32 mouse cellular contexts compared by ENCODE assay signal in genomic region chr13:112553304-112553703, GRCm38 (mm10). TPM values are rescaled to one million over a fixed set of nuclear protein-coding genes. Genes with fewer than 3 reads are reported as not detected.
"Had no signal": no experiment of that assay in that cellular context is flagged by ENCODE, and none has a peak within 500 bp of the region (broad histone marks: within the 10 kb centered on the region; RNA-seq: fewer than 3 reads in every experiment).

No protein-coding gene starts in this region.

- H3K9ac ChIP-seq: limb, embryonic 12.5 days; limb, embryonic 13.5 days; limb, embryonic 15.5 days; liver, embryonic 12.5 days; liver, embryonic 13.5 days; liver, embryonic 14.5 days; liver, embryonic 15.5 days; liver, postnatal 0 days; lung, embryonic 14.5 days; lung, embryonic 15.5 days; midbrain, embryonic 12.5 days; midbrain, embryonic 13.5 days; midbrain, embryonic 15.5 days had no signal

- H3K4me1 ChIP-seq: limb, embryonic 10.5 days; limb, embryonic 12.5 days; limb, embryonic 13.5 days; limb, embryonic 15.5 days; liver, embryonic 12.5 days; liver, embryonic 13.5 days; liver, embryonic 15.5 days; lung, embryonic 15.5 days; megakaryocyte, embryonic 14.5 days; midbrain, embryonic 10.5 days; midbrain, embryonic 12.5 days; midbrain, embryonic 13.5 days; midbrain, embryonic 15.5 days had no signal

- H3K9me3 ChIP-seq: limb, embryonic 10.5 days; limb, embryonic 12.5 days; limb, embryonic 13.5 days; limb, embryonic 15.5 days; liver, embryonic 12.5 days; liver, embryonic 13.5 days; liver, embryonic 15.5 days; lung, embryonic 15.5 days; megakaryocyte, embryonic 14.5 days; midbrain, embryonic 10.5 days; midbrain, embryonic 12.5 days; midbrain, embryonic 13.5 days; midbrain, embryonic 15.5 days had no signal

- H3K36me3 ChIP-seq: limb, embryonic 10.5 days; limb, embryonic 12.5 days; limb, embryonic 13.5 days; limb, embryonic 15.5 days; liver, embryonic 12.5 days; liver, embryonic 13.5 days; liver, embryonic 15.5 days; lung, embryonic 15.5 days; midbrain, embryonic 10.5 days; midbrain, embryonic 12.5 days; midbrain, embryonic 13.5 days; midbrain, embryonic 15.5 days had no signal

- H3K27ac ChIP-seq: limb, embryonic 10.5 days; limb, embryonic 12.5 days; limb, embryonic 13.5 days; limb, embryonic 15.5 days; liver, embryonic 12.5 days; liver, embryonic 13.5 days; liver, embryonic 14.5 days; liver, embryonic 15.5 days; lung, embryonic 15.5 days; macrophage; midbrain, embryonic 10.5 days; midbrain, embryonic 12.5 days; midbrain, embryonic 13.5 days; midbrain, embryonic 15.5 days had no signal

- H3K27me3 ChIP-seq: limb, embryonic 12.5 days; limb, embryonic 13.5 days; limb, embryonic 15.5 days; liver, embryonic 12.5 days; liver, embryonic 13.5 days; liver, embryonic 15.5 days; lung, embryonic 15.5 days; midbrain, embryonic 12.5 days; midbrain, embryonic 13.5 days; midbrain, embryonic 15.5 days had no signal

- DNase-seq: left cerebral cortex, postnatal 4 days; liver; liver, embryonic 13.5 days; liver, postnatal 0 days; lung, adult 18-20 months; lung, adult 2 months; lung, embryonic 14.5 days; lung, postnatal 10 days; lung, postnatal 14 days; lung, postnatal 36 days; lung, postnatal 4 days; midbrain, embryonic 14.5 days had no signal

- H3K4me3 ChIP-seq: limb, embryonic 10.5 days; limb, embryonic 12.5 days; limb, embryonic 13.5 days; limb, embryonic 15.5 days; liver, embryonic 12.5 days; liver, embryonic 13.5 days; liver, embryonic 15.5 days; lung, embryonic 15.5 days; megakaryocyte, embryonic 14.5 days; midbrain, embryonic 10.5 days; midbrain, embryonic 12.5 days; midbrain, embryonic 13.5 days; midbrain, embryonic 15.5 days; myocyte had no signal

RNA-seq across cellular contexts. Expression of gene Il31ra, which starts 40.9 kb away (rescaled TPM):
- total RNA-seq: left cerebral cortex, postnatal 4 days; liver, adult 2 months had no signal
- polyA plus RNA-seq: limb, embryonic 11.5 days; limb, embryonic 12.5 days; liver, adult 2 months; lung, embryonic 14.5 days; lung, embryonic 15.5 days; lung, embryonic 16.5 days; lung, postnatal 0 days; macrophage; midbrain, embryonic 10.5 days; midbrain, embryonic 11.5 days; midbrain, embryonic 12.5 days; midbrain, embryonic 13.5 days; midbrain, embryonic 14.5 days; midbrain, embryonic 15.5 days; myocyte had no signal
